Mouse (Mus musculus) MEL (cell line): ENCODE data around the gene Get4. TPM values are rescaled to one million over a fixed set of nuclear protein-coding genes. Genes with fewer than 3 reads are reported as not detected.

Source experiments
- DNase-seq: peaks from one replicate; pipeline ENCODE4 v3.0.0; 2011; ENCODE audit warnings: low read depth, low spot score
- H3K27ac ChIP-seq: 2 replicates; pipeline ENCODE4 v1.5.1; 2012; ENCODE audit warnings: low read depth, mild to moderate bottlenecking, control low read depth, low read length, moderate library complexity; ENCODE audit not compliant: control insufficient read depth
- H3K27me3 ChIP-seq, 2 experiments: fragments of 150-350 bp in 1 of 2; sonication (generic) in 1 of 2; 2 replicates each; pipeline ENCODE4 v1.6.1; 2012; ENCODE audit warnings: low read length in 2 of 2, mild to moderate bottlenecking in 2 of 2, improper control_type of control experiment in 1 of 2, moderate library complexity in 1 of 2; ENCODE audit not compliant: insufficient read depth in 2 of 2, control insufficient read depth in 1 of 2
- H3K36me3 ChIP-seq, 2 experiments: 2 replicates each; pipeline ENCODE4 v1.6.1; 2012 to 2014; ENCODE audit warnings: low read length in 2 of 2, improper control_type of control experiment in 1 of 2, inconsistent platforms in 1 of 2, mild to moderate bottlenecking in 1 of 2; ENCODE audit not compliant: insufficient read depth in 2 of 2, control insufficient read depth in 1 of 2
- H3K4me1 ChIP-seq, 2 experiments: fragments of 150-350 bp in 1 of 2; sonication (generic) in 1 of 2; 2 replicates each; pipeline ENCODE4 v1.6.1; 2012; ENCODE audit warnings: low read length in 2 of 2, improper control_type of control experiment in 1 of 2, mild to moderate bottlenecking in 1 of 2; ENCODE audit not compliant: insufficient read depth in 2 of 2, control insufficient read depth in 1 of 2
- H3K4me3 ChIP-seq, 2 experiments: fragments of 150-350 bp in 1 of 2; sonication (generic) in 1 of 2; 2 replicates each; pipeline ENCODE4 v1.5.1; 2012; ENCODE audit warnings: low read depth in 2 of 2, low read length in 2 of 2, mild to moderate bottlenecking in 2 of 2, moderate library complexity in 2 of 2, control low read depth in 1 of 2, improper control_type of control experiment in 1 of 2; ENCODE audit not compliant: control insufficient read depth in 1 of 2, insufficient read depth in 1 of 2
- H3K79me2 ChIP-seq: 2 replicates; pipeline ENCODE4 v1.6.1; 2012; ENCODE audit warnings: mild to moderate bottlenecking, low read length, moderate library complexity; ENCODE audit not compliant: control insufficient read depth, poor library complexity, insufficient read depth
- H3K9ac ChIP-seq: 2 replicates; pipeline ENCODE4 v1.6.1; 2012; ENCODE audit warnings: low read depth, mild to moderate bottlenecking, control low read depth, low read length, moderate library complexity; ENCODE audit not compliant: control insufficient read depth, poor library complexity, severe bottlenecking
- H3K9me3 ChIP-seq: fragments of 150-350 bp; sonication (generic); replicated peaks from 2 replicates; pipeline ENCODE4 v1.6.1; 2012; ENCODE audit warnings: mild to moderate bottlenecking, low read length, improper control_type of control experiment, moderate library complexity; ENCODE audit not compliant: insufficient read depth
- BHLHE40 ChIP-seq: IDR thresholded peaks from 2 replicates; pipeline ENCODE4 v1.6.1; 2012; ENCODE audit warnings: low read depth, mild to moderate bottlenecking, inconsistent platforms, low read length, improper control_type of control experiment, borderline replicate concordance
- CHD1 ChIP-seq: IDR thresholded peaks from 2 replicates; pipeline ENCODE4 v1.6.1; 2012; ENCODE audit warnings: low read depth, mild to moderate bottlenecking, inconsistent platforms, low read length, improper control_type of control experiment
- CHD2 ChIP-seq: IDR thresholded peaks from 2 replicates; pipeline ENCODE4 v1.6.1; 2011; ENCODE audit warnings: low read length, improper control_type of control experiment
- CTCF ChIP-seq, 3 experiments: IDR thresholded peaks in 2 of 3; conservative IDR thresholded peaks in 1 of 3; 2 replicates each; pipeline ENCODE4 v1.5.1; 2011 to 2012; ENCODE audit warnings: low read length in 3 of 3, low read depth in 2 of 3, mild to moderate bottlenecking in 2 of 3, improper control_type of control experiment in 1 of 3, inconsistent platforms in 1 of 3, mixed read lengths in 1 of 3, moderate library complexity in 1 of 3; ENCODE audit not compliant: control insufficient read depth in 1 of 3, insufficient read depth in 1 of 3, poor library complexity in 1 of 3, severe bottlenecking in 1 of 3
- E2F4 ChIP-seq: IDR thresholded peaks from 2 replicates; pipeline ENCODE4 v1.6.1; 2011; ENCODE audit warnings: low read depth, low read length, improper control_type of control experiment, borderline replicate concordance
- ELF1 ChIP-seq: IDR thresholded peaks from 2 replicates; pipeline ENCODE4 v1.6.1; 2014; ENCODE audit warnings: low read depth, mild to moderate bottlenecking, inconsistent platforms, low read length, improper control_type of control experiment, moderate library complexity
- EP300 ChIP-seq, 2 experiments: IDR thresholded peaks; 2 replicates each; pipeline ENCODE4 v1.6.1; 2011; ENCODE audit warnings: improper control_type of control experiment in 2 of 2, low read length in 2 of 2, low read depth in 1 of 2, mild to moderate bottlenecking in 1 of 2
- ETS1 ChIP-seq: IDR thresholded peaks from 2 replicates; pipeline ENCODE4 v1.6.1; 2012; ENCODE audit warnings: low read depth, mild to moderate bottlenecking, inconsistent platforms, low read length, improper control_type of control experiment, moderate library complexity
- GABPA ChIP-seq: IDR thresholded peaks from 2 replicates; pipeline ENCODE4 v1.6.1; 2012; ENCODE audit warnings: low read depth, mild to moderate bottlenecking, inconsistent platforms, low read length, improper control_type of control experiment, moderate library complexity
- GATA1 ChIP-seq: IDR thresholded peaks from 2 replicates; pipeline ENCODE4 v1.6.1; 2011; ENCODE audit warnings: low read depth, low read length, improper control_type of control experiment
- HCFC1 ChIP-seq: IDR thresholded peaks from 2 replicates; pipeline ENCODE4 v1.6.1; 2012; ENCODE audit warnings: low read depth, mild to moderate bottlenecking, inconsistent platforms, low read length, improper control_type of control experiment, moderate library complexity
- JUND ChIP-seq: IDR thresholded peaks from 2 replicates; pipeline ENCODE4 v1.6.1; 2011; ENCODE audit warnings: low read depth, mild to moderate bottlenecking, improper control_type of control experiment, low read length
- KAT2A ChIP-seq: conservative IDR thresholded peaks from 2 replicates; pipeline ENCODE4 v1.6.1; 2012; ENCODE audit warnings: low read depth, low read length, improper control_type of control experiment, inconsistent platforms
- MAX ChIP-seq: IDR thresholded peaks from 2 replicates; pipeline ENCODE4 v1.6.1; 2011; ENCODE audit warnings: low read length, improper control_type of control experiment
- MAZ ChIP-seq: IDR thresholded peaks from 2 replicates; pipeline ENCODE4 v1.6.1; 2012; ENCODE audit warnings: low read depth, mild to moderate bottlenecking, inconsistent platforms, low read length, improper control_type of control experiment
- MEF2A ChIP-seq: IDR thresholded peaks from 2 replicates; pipeline ENCODE4 v1.6.1; 2014; ENCODE audit warnings: low read depth, mild to moderate bottlenecking, inconsistent platforms, low read length, improper control_type of control experiment; ENCODE audit not compliant: poor library complexity, insufficient replicate concordance, severe bottlenecking; ENCODE audit errors: extremely low read depth
- MXI1 ChIP-seq: IDR thresholded peaks from 2 replicates; pipeline ENCODE4 v1.6.1; 2011; ENCODE audit warnings: mild to moderate bottlenecking, low read depth, low read length, improper control_type of control experiment
- MYB ChIP-seq: IDR thresholded peaks from 2 replicates; pipeline ENCODE4 v1.6.1; 2011; ENCODE audit warnings: mild to moderate bottlenecking, low read depth, low read length, improper control_type of control experiment
- MYC ChIP-seq: IDR thresholded peaks from 2 replicates; pipeline ENCODE4 v1.6.1; 2011; ENCODE audit warnings: low read depth, mild to moderate bottlenecking, low read length, improper control_type of control experiment, moderate library complexity
- NELFE ChIP-seq: IDR thresholded peaks from 2 replicates; pipeline ENCODE4 v1.6.1; 2011; ENCODE audit warnings: low read depth, low read length, improper control_type of control experiment
- POLR2AphosphoS2 ChIP-seq: IDR thresholded peaks from 2 replicates; pipeline ENCODE4 v1.6.1; 2011; ENCODE audit warnings: low read length, improper control_type of control experiment
- RAD21 ChIP-seq: IDR thresholded peaks from 2 replicates; pipeline ENCODE4 v1.6.1; 2011; ENCODE audit warnings: mild to moderate bottlenecking, low read depth, low read length, improper control_type of control experiment
- RCOR1 ChIP-seq: IDR thresholded peaks from 2 replicates; pipeline ENCODE4 v1.6.1; 2012; ENCODE audit warnings: low read depth, mild to moderate bottlenecking, inconsistent platforms, low read length, improper control_type of control experiment
- SIN3A ChIP-seq: IDR thresholded peaks from 2 replicates; pipeline ENCODE4 v1.6.1; 2012; ENCODE audit warnings: low read length, improper control_type of control experiment, inconsistent platforms
- SMC3 ChIP-seq: IDR thresholded peaks from 2 replicates; pipeline ENCODE4 v1.6.1; 2011; ENCODE audit warnings: low read depth, low read length, improper control_type of control experiment
- TAL1 ChIP-seq: IDR thresholded peaks from 2 replicates; pipeline ENCODE4 v1.6.1; 2012; ENCODE audit warnings: mild to moderate bottlenecking, inconsistent platforms, low read length, moderate library complexity, mixed read lengths
- TBP ChIP-seq: IDR thresholded peaks from 2 replicates; pipeline ENCODE4 v1.8.0; 2011; ENCODE audit warnings: low read depth, low read length, improper control_type of control experiment
- TCF12 ChIP-seq: IDR thresholded peaks from 2 replicates; pipeline ENCODE4 v1.6.1; 2014; ENCODE audit warnings: low read depth, mild to moderate bottlenecking, inconsistent platforms, low read length, improper control_type of control experiment, moderate library complexity
- UBTF ChIP-seq: IDR thresholded peaks from 2 replicates; pipeline ENCODE4 v1.6.1; 2012; ENCODE audit warnings: low read depth, mild to moderate bottlenecking, inconsistent platforms, low read length, improper control_type of control experiment, moderate library complexity, borderline replicate concordance; ENCODE audit not compliant: insufficient read depth
- USF1 ChIP-seq: IDR thresholded peaks from 2 replicates; pipeline ENCODE4 v1.6.1; 2014; ENCODE audit warnings: low read depth, mild to moderate bottlenecking, inconsistent platforms, low read length, improper control_type of control experiment, moderate library complexity
- USF2 ChIP-seq, 2 experiments: IDR thresholded peaks; 2 replicates each; pipeline ENCODE4 v1.6.1; 2011 to 2012; ENCODE audit warnings: improper control_type of control experiment in 2 of 2, low read length in 2 of 2, borderline replicate concordance in 1 of 2, inconsistent platforms in 1 of 2, low read depth in 1 of 2, mild to moderate bottlenecking in 1 of 2; ENCODE audit not compliant: insufficient read depth in 1 of 2
- ZC3H11A ChIP-seq: IDR thresholded peaks from 2 replicates; pipeline ENCODE4 v1.6.1; 2012; ENCODE audit warnings: low read depth, mild to moderate bottlenecking, inconsistent platforms, low read length, improper control_type of control experiment
- ZKSCAN1 ChIP-seq: IDR thresholded peaks from 2 replicates; pipeline ENCODE4 v1.6.1; 2012; ENCODE audit warnings: low read depth, mild to moderate bottlenecking, inconsistent platforms, low read length, improper control_type of control experiment, moderate library complexity
- ZMIZ1 ChIP-seq: IDR thresholded peaks from 2 replicates; pipeline ENCODE4 v1.6.1; 2012; ENCODE audit warnings: low read depth, mild to moderate bottlenecking, inconsistent platforms, low read length, improper control_type of control experiment, moderate library complexity
- ZNF384 ChIP-seq: IDR thresholded peaks from 2 replicates; pipeline ENCODE4 v1.6.1; 2012; ENCODE audit warnings: low read depth, mild to moderate bottlenecking, inconsistent platforms, low read length, improper control_type of control experiment
- polyA plus RNA-seq, 2 experiments: library from polyadenylated mRNA; stranded (reverse) in 1 of 2; unstranded in 1 of 2; fragments of >175 nt in 1 of 2; fragments of >200 nt in 1 of 2; gene quantifications; 2 replicates each; pipeline versions ENCODE4 v1.2.1 to v1.2.4; 2012; ENCODE audit warnings: low replicate concordance in 2 of 2, low read depth in 1 of 2; ENCODE audit not compliant: insufficient read length in 2 of 2, insufficient read depth in 1 of 2, missing spikeins in 1 of 2
- total RNA-seq: library from RNA; depleted of rRNA; stranded (reverse); fragments of 300-350 nt; gene quantifications from 2 replicates; pipeline ENCODE4 v1.2.3, GENCODE M21; 2012; rRNA removed

The Get4 gene
- 108 and 117 TPM in 2 replicates for total RNA-seq
- polyA plus RNA-seq = 100 to 1,000 TPM in 1 of 2 experiments, not detected in 1; 180 TPM

DNA sequence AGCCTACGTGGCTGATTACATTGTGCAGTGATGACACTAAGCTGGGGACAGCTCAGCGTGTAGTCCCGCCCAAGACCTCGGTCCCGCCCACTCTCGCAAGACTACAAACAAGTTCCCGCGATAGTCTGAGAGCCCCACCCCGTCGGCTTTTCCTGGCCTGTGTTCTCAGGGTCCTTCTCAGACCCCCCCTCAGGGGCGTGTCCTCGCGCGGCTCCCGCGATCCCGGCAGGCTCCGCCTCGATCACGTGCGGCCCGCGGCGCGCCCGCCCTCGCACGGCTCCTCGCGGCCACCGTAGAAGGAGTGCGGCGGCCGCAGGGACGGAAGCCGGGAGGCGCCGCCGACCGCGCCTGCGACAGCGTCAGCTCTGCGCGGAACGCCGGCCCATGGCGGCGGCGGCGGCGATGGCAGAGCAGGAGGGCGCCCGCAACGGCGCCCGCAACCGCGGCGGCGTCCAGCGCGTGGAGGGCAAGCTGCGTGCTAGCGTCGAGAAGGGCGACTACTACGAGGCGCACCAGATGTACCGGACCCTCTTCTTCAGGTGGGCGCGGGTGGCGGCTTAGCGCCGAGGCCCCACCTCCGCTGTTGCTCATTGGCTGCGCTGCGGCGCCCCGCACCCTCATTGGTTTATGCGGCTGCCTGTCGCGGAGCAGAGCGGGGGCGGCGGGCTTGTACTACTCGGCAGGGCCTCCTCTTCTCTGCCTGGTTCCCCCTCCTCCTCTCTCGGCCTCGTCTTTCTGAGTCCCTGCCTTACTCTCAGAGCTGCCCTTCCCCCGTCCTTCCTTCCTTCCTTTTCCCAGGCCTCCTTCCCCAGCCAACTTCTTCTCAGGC is at the start of gene Get4:
TSS of gene Get4 (plus strand) at position 244 of the 829 bp plus-strand sequence.
- Histone ChIP-seq H3K4me3 (peak within 1 kb of the TSS; percentile 66 to 71), H3K36me3 (peaks cover 2 to 12% of the 10 kb centered on the region in 2 experiments; a peak in 3 of 4 replicates), H3K79me2 (peaks cover 41% of the 10 kb centered on the region), H3K4me1 (peaks cover 0 to 21% of the 10 kb centered on the region in 2 experiments; a peak in 3 of 4 replicates), H3K9me3 (no peaks in the 10 kb centered on the region), H3K9ac (peak within 1 kb of the TSS; percentile 92), H3K27me3 (no peaks in the 10 kb centered on the region), H3K27ac (peak within 1 kb of the TSS; percentile 77)
- peak; percentile 99 for DNase-seq
- TF ChIP-seq RCOR1 (no peak), MAX (peak; percentile 96), USF2 (IDR thresholded peaks at IDR 0.05; ENCODE audit: borderline replicate concordance in 1 of 2, insufficient read depth in 1 of 2, low read depth in 1 of 2, low read length in 2 of 2) (peak in 1 of 2 experiments; percentile 73; a peak in 2 of 4 replicates), CHD2 (peak; percentile 96), EP300 (IDR thresholded peaks at IDR 0.05; ENCODE audit: low read depth in 1 of 2, low read length in 2 of 2) (0 out of 4 replicates have a peak, but pooled peaks of 1 of the 2 experiments have one; percentile 39), JUND (no peak), GABPA (no peak), ZKSCAN1 (no peak), POLR2AphosphoS2 (peak; percentile 88; the same call in 1 of the 2 replicates), ZNF384 (no peak), UBTF (no peak), ZMIZ1 (peak; percentile 91), MYC (peak; percentile 86), MAZ (peak; percentile 93; the same call in 1 of the 2 replicates), RAD21 (no peak), E2F4 (peak; percentile 67; the same call in 1 of the 2 replicates), CHD1 (no peak), SMC3 (no peak), HCFC1 (peak; percentile 84), MEF2A (no peak), MXI1 (peak; percentile 79), NELFE (peak; percentile 77), TCF12 (no peak; the same call in none of the 2 replicates), ETS1 (peak; percentile 56), USF1 (peak; percentile 98), TBP (peak; percentile 65), GATA1 (no peak), SIN3A (peak; percentile 78; the same call in 1 of the 2 replicates), ELF1 (peak; percentile 74), ZC3H11A (no peak), MYB (no peak), KAT2A (no peak; the same call in 1 of the 2 replicates), BHLHE40 (peak; percentile 100), CTCF (IDR thresholded peaks at IDR 0.05 in 2 of 3, conservative IDR thresholded peaks at IDR 0.05 in 1 of 3; ENCODE audit: control insufficient read depth in 1 of 3, insufficient read depth in 1 of 3, low read depth in 2 of 3, low read length in 3 of 3, poor library complexity in 1 of 3, severe bottlenecking in 1 of 3) (no peak), TAL1 (no peak)
